Mouse (Mus musculus): ENCODE results near the gene Dpm3. TPM values are rescaled to one million over a fixed set of nuclear protein-coding genes. Genes with fewer than 3 reads are reported as not detected.

The Dpm3 gene
- polyA plus RNA-seq, 1 experiment from 2014 or later = 84.4 TPM

- no peak for ATAC-seq (ENCODE audit: low read depth)
These were observed 11.7 kb upstream of the Dpm3 start for GRCm38 (mm10) chr3:89247466-89247865.

GRCm38 (mm10) chr3:89250435-89251040 is 8.6 kb upstream of the Dpm3 start:
- no peak overlapping the region for H3K4me3 ChIP-seq (ENCODE audit: low read depth, low read length)
- peaks cover 15% of the 10 kb centered on the region; the same call in 1 of the 2 replicates for H3K4me1 ChIP-seq (ENCODE audit: control insufficient read depth, insufficient read depth, low read length)
- H3K9ac ChIP-seq (replicated peaks; ENCODE audit: low read depth, low read length) = no peak overlapping the region
- H3K36me3 ChIP-seq (ENCODE audit: control insufficient read depth, insufficient read depth, low read length) = no peaks in the 10 kb centered on the region
- 25% methylated on average over 7 of the region's 7 CpGs for WGBS
- H3K27me3 ChIP-seq (ENCODE audit: control insufficient read depth, insufficient read depth, low read length) = no peaks in the 10 kb centered on the region
- H3K9me3 ChIP-seq (ENCODE audit: control insufficient read depth, low read length) = no peaks in the 10 kb centered on the region
- H3K4me2 ChIP-seq (ENCODE audit: low read depth, low read length) = no peak overlapping the region
- no peak overlapping the region for H3K27ac ChIP-seq (ENCODE audit: low read depth, low read length)
- ATAC-seq (ENCODE audit: low read depth) = no peak

More at GRCm38 (mm10) chr3:89247466-89247865, 11.7 kb upstream of the Dpm3 start:
- Histone ChIP-seq H3K36me3 (ENCODE audit: control insufficient read depth, insufficient read depth, low read length) (peaks cover 4% of the 10 kb centered on the region; the same call in 1 of the 2 replicates), H3K4me2 (ENCODE audit: low read depth, low read length) (peak overlapping the region; percentile 93), H3K9ac (replicated peaks; ENCODE audit: low read depth, low read length) (no peak overlapping the region), H3K9me3 (ENCODE audit: control insufficient read depth, low read length) (no peaks in the 10 kb centered on the region), H3K4me1 (ENCODE audit: control insufficient read depth, insufficient read depth, low read length) (peaks cover 31% of the 10 kb centered on the region), H3K27me3 (ENCODE audit: control insufficient read depth, insufficient read depth, low read length) (no peaks in the 10 kb centered on the region), H3K4me3 (ENCODE audit: low read depth, low read length) (peak overlapping the region; percentile 42; the same call in 1 of the 2 replicates), H3K27ac (ENCODE audit: low read depth, low read length) (no peak overlapping the region)
- WGBS = 88% methylated on average over 4 of the region's 4 CpGs

GRCm38 (mm10) chr3:89251365-89251895 is 7.7 kb upstream of the Dpm3 start:
- H3K36me3 ChIP-seq (ENCODE audit: control insufficient read depth, insufficient read depth, low read length) = no peaks in the 10 kb centered on the region
- H3K4me1 ChIP-seq (ENCODE audit: control insufficient read depth, insufficient read depth, low read length) = peaks cover 15% of the 10 kb centered on the region; the same call in 1 of the 2 replicates
- no peaks in the 10 kb centered on the region for H3K9me3 ChIP-seq (ENCODE audit: control insufficient read depth, low read length)
- H3K4me2 ChIP-seq (ENCODE audit: low read depth, low read length) = peak overlapping the region; percentile 33; the same call in 1 of the 2 replicates
- no peak overlapping the region for H3K27ac ChIP-seq (ENCODE audit: low read depth, low read length)
- ATAC-seq (ENCODE audit: low read depth) = peak; percentile 5; the same call in 1 of the 2 replicates
- no peak overlapping the region for H3K4me3 ChIP-seq (ENCODE audit: low read depth, low read length)
- 4% methylated on average over 17 of the region's 17 CpGs for WGBS
- H3K27me3 ChIP-seq (ENCODE audit: control insufficient read depth, insufficient read depth, low read length) = no peaks in the 10 kb centered on the region
- no peak overlapping the region for H3K9ac ChIP-seq (replicated peaks; ENCODE audit: low read depth, low read length)

GRCm38 (mm10) chr3:89254994-89255393 is 4.2 kb upstream of the Dpm3 start:
- Histone ChIP-seq H3K27ac (ENCODE audit: low read depth, low read length) (no peak overlapping the region), H3K4me1 (ENCODE audit: control insufficient read depth, insufficient read depth, low read length) (peaks cover 7% of the 10 kb centered on the region; the same call in 1 of the 2 replicates), H3K36me3 (ENCODE audit: control insufficient read depth, insufficient read depth, low read length) (no peaks in the 10 kb centered on the region), H3K9ac (replicated peaks; ENCODE audit: low read depth, low read length) (no peak overlapping the region), H3K9me3 (ENCODE audit: control insufficient read depth, low read length) (no peaks in the 10 kb centered on the region), H3K4me3 (ENCODE audit: low read depth, low read length) (no peak overlapping the region), H3K27me3 (ENCODE audit: control insufficient read depth, insufficient read depth, low read length) (no peaks in the 10 kb centered on the region), H3K4me2 (ENCODE audit: low read depth, low read length) (no peak overlapping the region)
- no peak for ATAC-seq (ENCODE audit: low read depth)
- WGBS = 96% methylated on average over 5 of the region's 5 CpGs

- H3K9ac ChIP-seq (replicated peaks; ENCODE audit: low read depth, low read length) = no peak overlapping the region
- no peak for ATAC-seq (ENCODE audit: low read depth)
- H3K4me3 ChIP-seq (ENCODE audit: low read depth, low read length) = no peak overlapping the region
- no peaks in the 10 kb centered on the region for H3K27me3 ChIP-seq (ENCODE audit: control insufficient read depth, insufficient read depth, low read length)
- no peak overlapping the region for H3K27ac ChIP-seq (ENCODE audit: low read depth, low read length)
- no peak overlapping the region for H3K4me2 ChIP-seq (ENCODE audit: low read depth, low read length)
- no peaks in the 10 kb centered on the region for H3K9me3 ChIP-seq (ENCODE audit: control insufficient read depth, low read length)
- no peaks in the 10 kb centered on the region for H3K36me3 ChIP-seq (ENCODE audit: control insufficient read depth, insufficient read depth, low read length)
- 83% methylated on average over 5 of the region's 5 CpGs for WGBS
- H3K4me1 ChIP-seq (ENCODE audit: control insufficient read depth, insufficient read depth, low read length) = peaks cover 5% of the 10 kb centered on the region; the same call in 1 of the 2 replicates
These were observed 3.0 kb upstream of the Dpm3 start for GRCm38 (mm10) chr3:89256177-89256576.

GRCm38 (mm10) chr3:89260211-89260610 is 1.1 kb downstream of the Dpm3 start:
- WGBS = 83% methylated on average over 3 of the region's 3 CpGs
- Histone ChIP-seq H3K9ac (replicated peaks; ENCODE audit: low read depth, low read length) (no peak overlapping the region), H3K27ac (ENCODE audit: low read depth, low read length) (no peak overlapping the region), H3K27me3 (ENCODE audit: control insufficient read depth, insufficient read depth, low read length) (no peaks in the 10 kb centered on the region), H3K36me3 (ENCODE audit: control insufficient read depth, insufficient read depth, low read length) (no peaks in the 10 kb centered on the region), H3K4me3 (ENCODE audit: low read depth, low read length) (no peak overlapping the region), H3K4me2 (ENCODE audit: low read depth, low read length) (no peak overlapping the region), H3K9me3 (ENCODE audit: control insufficient read depth, low read length) (no peaks in the 10 kb centered on the region), H3K4me1 (ENCODE audit: control insufficient read depth, insufficient read depth, low read length) (no peaks in the 10 kb centered on the region)
- ATAC-seq (ENCODE audit: low read depth) = no peak

- H3K9me3 ChIP-seq (ENCODE audit: control insufficient read depth, low read length) = no peaks in the 10 kb centered on the region
- no peak overlapping the region for H3K9ac ChIP-seq (replicated peaks; ENCODE audit: low read depth, low read length)
- H3K4me1 ChIP-seq (ENCODE audit: control insufficient read depth, insufficient read depth, low read length) = peaks cover 9% of the 10 kb centered on the region; the same call in 1 of the 2 replicates
- H3K27ac ChIP-seq (ENCODE audit: low read depth, low read length) = no peak overlapping the region
- 73% methylated on average over 10 of the region's 10 CpGs for WGBS
- H3K4me2 ChIP-seq (ENCODE audit: low read depth, low read length) = no peak overlapping the region
- H3K27me3 ChIP-seq (ENCODE audit: control insufficient read depth, insufficient read depth, low read length) = no peaks in the 10 kb centered on the region
- H3K36me3 ChIP-seq (ENCODE audit: control insufficient read depth, insufficient read depth, low read length) = no peaks in the 10 kb centered on the region
- ATAC-seq (ENCODE audit: low read depth) = no peak
- no peak overlapping the region for H3K4me3 ChIP-seq (ENCODE audit: low read depth, low read length)
These were observed 3.3 kb downstream of the Dpm3 start for GRCm38 (mm10) chr3:89262417-89262816.

GRCm38 (mm10) chr3:89266439-89266893 is 7.3 kb downstream of the Dpm3 start:
- Histone ChIP-seq H3K36me3 (ENCODE audit: control insufficient read depth, insufficient read depth, low read length) (no peaks in the 10 kb centered on the region), H3K9ac (replicated peaks; ENCODE audit: low read depth, low read length) (peak overlapping the region; percentile 85), H3K27me3 (ENCODE audit: control insufficient read depth, insufficient read depth, low read length) (no peaks in the 10 kb centered on the region), H3K4me2 (ENCODE audit: low read depth, low read length) (peak overlapping the region; percentile 92), H3K9me3 (ENCODE audit: control insufficient read depth, low read length) (no peaks in the 10 kb centered on the region), H3K4me3 (ENCODE audit: low read depth, low read length) (peak overlapping the region; percentile 65), H3K27ac (ENCODE audit: low read depth, low read length) (peak overlapping the region; percentile 70), H3K4me1 (ENCODE audit: control insufficient read depth, insufficient read depth, low read length) (peaks cover 15% of the 10 kb centered on the region)
- WGBS = under 1% methylated on average over 20 of the region's 20 CpGs
- peak; percentile 90 for ATAC-seq (ENCODE audit: low read depth)

GRCm38 (mm10) chr3:89268916-89269315 is 9.8 kb downstream of the Dpm3 start:
- no peak overlapping the region for H3K9ac ChIP-seq (replicated peaks; ENCODE audit: low read depth, low read length)
- 52% methylated on average over 8 of the region's 8 CpGs for WGBS
- H3K4me3 ChIP-seq (ENCODE audit: low read depth, low read length) = no peak overlapping the region

More at GRCm38 (mm10) chr3:89268916-89269315, 9.8 kb downstream of the Dpm3 start:
- Histone ChIP-seq H3K9me3 (ENCODE audit: control insufficient read depth, low read length) (no peaks in the 10 kb centered on the region), H3K36me3 (ENCODE audit: control insufficient read depth, insufficient read depth, low read length) (no peaks in the 10 kb centered on the region), H3K27me3 (ENCODE audit: control insufficient read depth, insufficient read depth, low read length) (no peaks in the 10 kb centered on the region), H3K4me1 (ENCODE audit: control insufficient read depth, insufficient read depth, low read length) (peaks cover 15% of the 10 kb centered on the region), H3K4me2 (ENCODE audit: low read depth, low read length) (peak overlapping the region; percentile 86; the same call in 1 of the 2 replicates), H3K27ac (ENCODE audit: low read depth, low read length) (no peak overlapping the region)
- no peak for ATAC-seq (ENCODE audit: low read depth)
